Mouse (Mus musculus): Measurements from ENCODE around the gene Hist2h2aa1.
"Not testable (repeated sequence)": the region's sequence is repeated elsewhere in the genome, so short reads cannot be mapped to it uniquely, and the experiment has no call there.

The Hist2h2aa1 gene

DNA sequence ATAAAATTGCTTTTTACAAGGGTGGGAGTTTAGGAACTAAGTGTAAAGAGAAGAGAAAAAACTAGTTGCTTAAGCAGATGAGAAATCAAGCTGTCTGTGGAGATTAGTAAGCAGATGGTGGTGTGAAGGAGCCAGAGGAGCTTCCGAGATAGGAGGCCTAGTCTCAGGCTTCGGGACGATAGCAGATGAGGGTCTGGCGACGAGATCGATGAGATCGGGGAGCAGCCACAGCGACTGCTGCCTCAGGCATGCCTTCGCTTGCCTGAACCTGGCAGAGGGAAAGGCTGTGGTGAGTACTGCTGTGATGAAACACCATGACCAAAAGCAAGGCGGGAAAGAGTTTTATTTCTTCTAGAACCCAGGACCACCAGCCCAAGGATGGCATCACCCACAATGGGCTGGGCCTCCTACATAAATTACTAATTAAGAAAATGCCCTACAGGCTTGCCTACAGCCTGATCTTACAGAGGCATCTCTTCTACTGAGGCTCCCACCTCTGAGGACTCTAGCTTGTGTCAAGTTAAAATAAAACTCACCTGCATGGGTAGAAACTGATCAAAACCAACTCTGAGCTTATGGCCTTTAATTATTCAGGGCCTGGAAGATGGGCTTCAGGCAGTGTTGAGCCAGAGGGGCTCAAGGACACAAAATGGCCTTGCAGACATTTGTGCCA is 9.5 kb downstream of the Hist2h2aa1 start:
- no peak for DNase-seq (ENCODE audit: low spot score)

DNA sequence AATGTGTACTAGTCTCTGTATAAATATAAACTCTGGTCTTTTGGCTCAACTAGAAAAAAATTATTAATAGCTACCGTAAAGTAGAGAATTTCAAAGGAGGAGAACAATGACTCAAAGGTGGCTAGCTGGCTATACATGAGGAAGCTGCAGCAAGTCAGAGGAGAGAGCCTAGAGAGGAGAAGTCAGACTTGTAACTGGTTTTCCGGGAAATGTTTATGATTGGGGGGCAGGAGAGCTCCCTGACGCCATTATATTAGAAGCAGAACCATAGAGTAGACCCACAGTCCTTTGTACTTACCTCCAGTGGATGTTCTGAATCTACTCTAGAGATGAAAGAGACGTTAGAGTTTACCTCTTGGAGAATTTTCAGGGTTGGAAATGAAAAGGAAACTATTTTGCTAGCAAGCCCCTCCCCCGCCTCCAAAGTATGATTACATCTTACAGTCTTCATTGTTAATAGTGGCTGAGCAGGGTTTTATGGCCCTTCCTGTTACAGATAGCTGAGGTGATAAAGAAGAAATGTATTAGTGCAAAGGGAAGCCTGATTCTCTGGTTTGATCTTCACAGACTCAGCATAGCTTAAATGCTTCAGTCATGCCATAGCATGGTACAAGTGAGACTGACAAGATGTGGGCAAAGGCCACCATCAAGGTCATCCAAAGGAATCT is 10.8 kb downstream of the Hist2h2aa1 start:
- no peak for DNase-seq (ENCODE audit: low spot score)

DNA sequence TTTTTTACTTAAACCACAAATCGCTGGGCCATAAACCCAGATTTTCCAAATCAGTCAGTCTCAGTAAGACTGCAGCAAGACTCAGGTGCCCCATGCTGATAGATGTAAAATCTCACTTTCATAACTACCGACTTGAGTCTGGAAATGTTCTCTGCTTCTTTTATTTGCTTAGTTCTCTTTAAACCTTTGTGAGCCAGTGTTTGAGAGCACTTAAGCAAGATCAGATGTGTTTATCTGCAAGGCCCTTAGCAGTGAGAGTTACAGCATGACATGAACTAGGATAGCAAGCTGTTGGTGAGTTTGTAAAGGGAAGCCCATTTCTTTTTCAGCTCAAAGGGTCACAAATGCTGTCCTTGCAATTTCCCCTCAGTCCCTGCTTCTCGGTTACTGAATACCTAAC is 11.9 kb downstream of the Hist2h2aa1 start:
- DNase-seq (ENCODE audit: low spot score) = no peak

DNA sequence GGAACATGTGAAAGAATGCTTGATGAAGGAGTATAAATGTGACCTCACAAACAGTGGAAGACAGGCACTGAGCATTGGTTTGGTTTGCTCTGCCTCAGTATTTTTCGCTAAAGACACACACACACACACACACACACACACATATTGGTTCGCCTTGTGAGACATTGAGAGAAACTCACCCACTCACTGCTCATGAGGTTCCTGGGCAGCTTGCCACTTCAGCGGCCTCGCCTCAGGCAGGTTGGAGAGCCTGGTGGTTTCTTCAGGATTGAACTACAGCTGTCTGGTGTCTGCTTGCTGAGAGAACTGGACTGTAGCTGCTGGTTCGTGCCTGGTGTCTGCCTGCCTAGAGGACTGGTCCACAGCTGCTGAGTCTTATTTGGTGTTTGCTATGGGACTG is 14.9 kb downstream of the Hist2h2aa1 start:
- DNase-seq (ENCODE audit: low spot score) = no peak

DNA sequence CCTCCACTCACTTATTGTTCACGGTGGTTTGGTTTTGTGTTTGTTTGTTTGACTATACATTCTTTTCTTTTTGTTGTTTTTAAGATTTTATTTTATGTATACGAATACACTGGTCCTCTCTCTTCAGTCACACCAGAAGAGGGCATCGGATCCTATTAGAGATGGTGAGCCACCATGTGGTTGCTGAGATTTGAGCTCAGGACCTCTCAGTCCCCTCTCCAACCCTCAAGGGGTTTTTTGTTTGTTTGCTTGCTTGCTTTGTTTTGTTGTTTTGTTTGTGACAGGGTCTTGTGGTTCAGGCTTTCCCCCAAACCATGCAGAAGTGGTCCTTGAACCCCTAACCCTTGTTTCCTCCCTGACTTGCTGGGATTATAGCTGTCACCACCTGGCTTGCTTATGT is 16.3 kb downstream of the Hist2h2aa1 start:
- no peak for DNase-seq (ENCODE audit: low spot score)

DNA sequence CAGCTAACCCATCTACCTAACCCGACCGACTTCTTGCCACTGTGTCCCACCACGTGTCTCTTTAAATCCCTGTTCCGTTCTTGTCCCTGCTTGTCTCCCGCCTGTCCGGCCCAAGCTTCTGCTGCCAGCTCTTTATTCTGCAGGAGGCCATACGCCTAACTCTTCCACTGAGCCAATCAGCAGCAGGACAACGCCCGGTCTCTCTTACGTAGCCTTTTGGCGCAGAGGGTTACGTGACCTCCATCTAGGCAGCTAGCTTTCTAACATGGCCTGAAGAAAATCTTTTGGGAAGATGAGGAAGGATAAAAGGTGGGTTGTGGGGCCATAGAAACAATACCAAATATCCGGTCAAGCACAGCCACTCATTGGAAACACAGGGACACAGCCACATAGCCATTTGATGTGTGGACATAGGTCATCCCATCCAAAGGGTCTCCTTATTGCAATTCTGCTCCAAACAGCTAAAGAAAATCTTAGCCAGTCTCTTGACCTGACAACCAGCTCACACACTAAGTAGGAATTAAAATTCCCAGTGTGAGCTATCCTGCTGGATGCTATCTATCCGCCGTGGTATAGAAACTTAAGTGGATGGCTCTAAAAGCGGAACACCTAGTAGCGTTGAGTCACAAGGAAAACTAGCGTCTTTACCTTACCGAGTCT is 17.0 kb downstream of the Hist2h2aa1 start:
- DNase-seq (ENCODE audit: low spot score) = peak; percentile 81

DNA sequence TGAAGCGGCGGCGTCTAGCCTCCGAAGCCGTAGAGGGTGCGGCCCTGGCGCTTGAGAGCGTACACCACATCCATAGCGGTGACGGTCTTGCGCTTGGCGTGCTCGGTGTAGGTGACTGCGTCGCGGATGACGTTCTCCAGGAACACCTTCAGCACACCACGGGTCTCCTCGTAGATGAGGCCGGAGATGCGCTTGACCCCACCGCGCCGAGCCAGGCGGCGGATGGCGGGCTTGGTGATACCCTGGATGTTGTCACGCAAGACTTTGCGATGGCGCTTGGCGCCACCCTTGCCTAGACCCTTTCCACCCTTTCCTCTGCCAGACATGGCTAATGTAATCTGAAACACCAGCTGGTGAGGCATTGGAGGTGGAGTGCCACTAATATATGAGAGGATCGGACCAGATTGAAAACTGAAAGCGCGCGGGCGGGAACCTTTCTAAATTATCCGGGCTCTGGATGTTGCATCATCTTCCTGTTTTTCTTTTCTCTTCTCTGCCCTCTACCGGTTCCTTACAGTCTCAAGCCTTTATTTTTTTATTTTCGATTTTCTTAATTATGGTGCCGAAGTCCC is 17.8 kb downstream of the Hist2h2aa1 start, which contains the start of gene Hist2h4:
TSS of gene Hist2h4 (minus strand) at position 333 of the 572 bp plus-strand sequence.
- peak; percentile 98 for DNase-seq (ENCODE audit: low spot score)

DNA sequence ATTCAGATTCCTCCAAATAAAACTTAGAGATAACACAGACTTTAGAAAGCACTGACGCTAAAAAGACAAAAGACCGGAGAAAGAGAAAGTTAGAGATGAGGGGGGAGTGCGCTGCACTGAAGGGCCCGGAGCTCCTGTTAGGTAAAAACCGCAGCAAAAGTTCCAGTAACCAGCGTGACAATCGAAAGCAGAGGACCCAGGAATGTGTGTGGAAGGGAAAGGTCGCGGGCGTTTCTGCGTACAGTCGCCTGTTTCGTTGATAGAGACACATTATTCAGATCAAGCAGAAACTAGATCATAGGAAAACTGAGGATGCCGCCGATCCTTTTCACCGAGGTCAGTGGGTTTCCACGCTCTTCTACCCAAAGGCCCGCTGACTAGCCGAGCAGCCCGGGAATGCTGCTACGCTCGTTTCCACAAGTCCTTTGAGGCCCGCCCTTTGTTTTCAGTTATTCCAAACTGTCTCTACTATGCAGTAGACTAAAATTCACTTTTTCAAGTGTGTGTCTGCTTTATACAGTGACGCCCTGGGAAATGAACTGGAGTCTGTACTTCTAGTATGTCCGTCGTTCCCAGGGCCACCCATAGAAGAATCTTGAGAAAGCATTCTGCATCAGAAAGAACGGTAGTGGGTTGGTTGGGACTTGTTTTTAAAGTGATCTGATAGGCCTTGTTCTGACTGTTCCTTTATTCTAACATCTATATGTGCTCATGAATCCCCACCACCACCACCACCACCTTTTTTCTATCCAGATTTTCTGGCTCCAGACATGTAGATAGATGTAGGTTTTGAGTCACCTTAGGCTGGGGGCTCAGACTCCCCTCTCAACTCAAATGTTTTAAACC is 18.5 kb downstream of the Hist2h2aa1 start:
- DNase-seq (ENCODE audit: low spot score) = no peak

DNA sequence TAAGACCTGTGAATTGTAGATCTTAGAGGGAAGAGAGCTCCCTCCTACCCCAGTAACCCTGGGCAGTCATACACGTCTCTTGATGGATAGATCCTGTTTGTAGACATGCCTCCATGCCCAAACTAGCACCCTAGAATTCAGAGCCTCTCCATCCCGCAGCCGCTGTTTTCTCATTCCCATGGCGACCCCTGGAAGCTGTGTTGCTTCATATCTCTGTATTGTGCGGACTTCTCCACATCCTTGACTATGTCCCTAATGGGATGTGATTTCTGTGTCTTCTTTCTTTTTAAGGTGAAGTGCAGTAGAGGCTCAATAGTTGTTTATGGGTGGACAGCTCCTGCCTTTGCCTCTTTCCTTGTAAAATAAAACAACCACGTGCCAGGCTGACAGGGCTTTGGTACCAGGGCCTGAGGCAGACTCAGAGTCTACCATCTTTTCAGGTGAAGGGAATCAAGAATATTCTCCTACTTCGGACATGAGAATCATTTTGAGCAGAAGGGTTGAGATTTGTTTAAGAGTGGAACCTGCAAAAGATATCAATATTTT is 19.2 kb downstream of the Hist2h2aa1 start:
- DNase-seq (ENCODE audit: low spot score) = no peak

DNA sequence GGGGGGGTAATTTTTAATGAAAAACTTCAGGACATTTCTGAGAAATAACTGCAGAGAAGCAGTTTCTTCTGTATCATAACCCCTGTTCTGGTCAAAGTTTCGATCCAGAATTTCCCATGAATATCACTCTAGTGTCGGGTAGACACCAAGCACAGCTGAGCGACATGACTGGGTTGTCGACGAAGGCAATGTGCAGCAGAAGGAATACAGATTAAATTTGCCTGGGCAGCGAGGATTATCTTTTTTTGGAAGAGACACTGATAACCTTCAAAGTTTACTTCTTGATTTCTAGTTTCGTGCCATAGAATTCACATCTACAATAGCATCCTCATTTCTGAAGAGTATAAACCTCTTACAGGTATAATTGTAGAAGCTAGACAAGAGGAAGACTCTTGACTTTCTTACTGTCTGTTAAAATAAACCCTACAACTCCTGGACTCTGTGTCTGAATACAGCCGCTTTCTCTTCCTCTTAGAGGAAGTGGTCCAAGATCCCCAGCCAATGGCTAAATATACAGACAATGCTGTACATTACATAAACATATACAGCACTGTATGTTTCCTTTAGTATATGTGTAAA is 20.9 kb downstream of the Hist2h2aa1 start:
- no peak for DNase-seq (ENCODE audit: low spot score)

DNA sequence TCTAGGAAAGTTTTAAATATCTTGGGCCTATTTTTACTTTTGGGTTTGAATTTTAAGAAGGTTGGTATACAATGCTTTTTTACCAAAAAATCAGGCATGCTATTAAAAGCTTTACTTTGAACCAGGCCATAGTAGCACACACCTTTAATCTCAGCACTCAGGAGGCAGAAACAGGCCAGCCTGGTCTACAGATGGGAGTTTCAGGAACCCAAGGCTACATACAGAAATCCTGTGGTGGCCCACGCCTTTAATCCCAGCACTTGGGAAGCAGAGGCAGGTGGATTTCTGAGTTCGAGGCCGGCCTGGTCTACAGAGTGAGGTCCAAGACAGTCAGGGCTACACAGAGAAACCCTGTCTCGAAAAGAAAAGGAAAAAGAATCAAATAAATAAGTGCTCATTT is 22.2 kb downstream of the Hist2h2aa1 start:
- no peak for DNase-seq (ENCODE audit: low spot score)

DNA sequence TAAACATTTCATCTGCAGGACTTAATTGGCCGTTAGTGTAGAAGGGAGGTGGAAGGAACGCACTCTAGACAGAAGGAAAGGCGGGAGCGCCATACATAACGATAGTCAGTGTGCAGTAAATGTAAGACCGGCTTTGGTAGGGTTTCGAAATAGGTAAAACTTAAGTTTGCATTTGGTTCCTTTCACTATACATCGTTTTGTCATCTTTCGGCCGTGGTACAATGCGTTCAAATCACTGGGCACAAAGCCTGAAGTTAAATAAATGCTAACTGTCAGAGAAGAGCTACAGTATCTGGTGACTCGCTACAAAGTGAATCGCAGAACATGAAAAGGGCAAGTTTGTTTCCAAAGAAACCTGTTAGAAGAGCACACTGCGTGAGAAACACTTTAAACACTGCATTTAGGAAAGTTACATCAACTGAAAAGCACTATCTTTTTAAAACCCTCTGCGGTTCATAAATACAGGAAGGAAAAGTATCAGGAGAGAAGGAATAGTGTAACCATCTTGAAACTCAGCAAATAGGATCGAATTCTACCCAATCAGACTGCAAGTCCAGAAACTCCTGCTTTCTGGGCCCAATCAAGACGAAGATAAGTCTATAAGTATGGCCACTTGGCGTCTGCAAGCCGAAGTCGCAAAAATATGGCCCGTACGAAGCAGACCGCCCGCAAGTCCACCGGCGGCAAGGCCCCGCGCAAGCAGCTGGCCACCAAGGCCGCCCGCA is 22.9 kb downstream of the Hist2h2aa1 start, which contains the start of gene Hist2h3b:
TSS of gene Hist2h3b (plus strand) at position 604 of the 725 bp plus-strand sequence.
- DNase-seq (ENCODE audit: low spot score) = peak; percentile 80

DNA sequence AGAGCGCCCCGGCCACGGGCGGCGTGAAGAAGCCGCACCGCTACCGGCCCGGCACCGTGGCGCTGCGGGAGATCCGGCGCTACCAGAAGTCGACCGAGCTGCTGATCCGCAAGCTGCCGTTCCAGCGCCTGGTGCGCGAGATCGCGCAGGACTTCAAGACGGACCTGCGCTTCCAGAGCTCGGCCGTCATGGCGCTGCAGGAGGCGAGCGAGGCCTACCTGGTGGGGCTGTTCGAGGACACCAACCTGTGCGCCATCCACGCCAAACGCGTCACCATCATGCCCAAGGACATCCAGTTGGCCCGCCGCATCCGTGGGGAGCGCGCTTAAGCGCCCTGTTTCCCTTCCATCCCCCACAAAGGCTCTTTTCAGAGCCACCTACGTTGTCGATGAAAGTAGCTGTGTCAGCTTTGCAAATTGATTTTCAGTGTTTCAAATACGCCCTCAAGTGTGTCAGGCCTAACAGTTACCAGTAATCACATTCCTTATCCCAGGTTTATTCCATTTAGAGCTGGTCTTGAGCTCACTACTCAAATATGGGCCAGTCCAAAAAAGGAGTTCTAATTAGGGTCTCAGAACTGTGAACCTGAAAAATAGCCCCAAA is 23.6 kb downstream of the Hist2h2aa1 start:
- DNase-seq (ENCODE audit: low spot score) = not testable (repeated sequence)

DNA sequence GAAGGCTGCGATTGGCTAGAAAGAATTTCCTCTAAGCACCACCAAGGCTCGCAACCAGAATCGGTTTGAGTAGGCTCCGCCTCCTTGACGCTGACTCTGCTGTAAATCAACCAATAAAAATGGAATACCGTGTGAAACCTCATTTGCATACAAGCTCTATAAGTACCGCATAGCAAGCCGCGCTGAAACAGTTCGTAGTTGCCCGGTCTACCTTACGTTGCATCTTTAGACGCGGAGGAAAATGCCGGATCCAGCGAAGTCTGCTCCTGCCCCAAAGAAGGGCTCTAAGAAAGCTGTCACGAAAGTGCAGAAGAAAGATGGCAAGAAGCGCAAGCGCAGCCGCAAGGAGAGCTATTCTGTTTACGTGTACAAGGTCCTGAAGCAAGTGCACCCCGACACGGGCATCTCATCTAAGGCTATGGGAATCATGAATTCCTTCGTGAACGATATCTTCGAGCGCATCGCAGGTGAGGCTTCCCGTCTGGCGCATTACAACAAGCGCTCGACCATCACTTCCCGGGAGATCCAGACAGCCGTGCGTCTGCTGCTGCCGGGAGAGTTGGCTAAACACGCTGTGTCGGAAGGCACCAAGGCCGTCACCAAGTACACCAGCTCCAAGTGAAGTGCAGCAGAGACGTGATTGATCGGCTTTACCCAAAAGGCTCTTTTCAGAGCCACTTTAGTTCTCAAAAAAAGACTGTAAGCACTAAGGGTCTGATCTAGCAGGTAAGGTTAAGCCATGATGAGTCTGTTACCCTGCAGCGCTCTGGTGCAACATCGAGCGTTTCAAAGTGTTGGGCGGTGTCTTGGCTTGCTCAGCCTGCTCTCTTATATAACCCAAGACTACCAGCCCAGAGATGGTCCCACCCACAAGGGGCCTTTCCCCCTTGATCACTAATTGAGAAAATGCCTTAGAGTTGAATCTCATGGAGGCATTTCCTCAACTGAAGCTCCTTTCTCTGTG is 24.5 kb downstream of the Hist2h2aa1 start, which contains the start of gene Hist2h2bb:
TSS of gene Hist2h2bb (plus strand) at position 242 of the 964 bp plus-strand sequence.
- DNase-seq (ENCODE audit: low spot score) = peak; percentile 95

DNA sequence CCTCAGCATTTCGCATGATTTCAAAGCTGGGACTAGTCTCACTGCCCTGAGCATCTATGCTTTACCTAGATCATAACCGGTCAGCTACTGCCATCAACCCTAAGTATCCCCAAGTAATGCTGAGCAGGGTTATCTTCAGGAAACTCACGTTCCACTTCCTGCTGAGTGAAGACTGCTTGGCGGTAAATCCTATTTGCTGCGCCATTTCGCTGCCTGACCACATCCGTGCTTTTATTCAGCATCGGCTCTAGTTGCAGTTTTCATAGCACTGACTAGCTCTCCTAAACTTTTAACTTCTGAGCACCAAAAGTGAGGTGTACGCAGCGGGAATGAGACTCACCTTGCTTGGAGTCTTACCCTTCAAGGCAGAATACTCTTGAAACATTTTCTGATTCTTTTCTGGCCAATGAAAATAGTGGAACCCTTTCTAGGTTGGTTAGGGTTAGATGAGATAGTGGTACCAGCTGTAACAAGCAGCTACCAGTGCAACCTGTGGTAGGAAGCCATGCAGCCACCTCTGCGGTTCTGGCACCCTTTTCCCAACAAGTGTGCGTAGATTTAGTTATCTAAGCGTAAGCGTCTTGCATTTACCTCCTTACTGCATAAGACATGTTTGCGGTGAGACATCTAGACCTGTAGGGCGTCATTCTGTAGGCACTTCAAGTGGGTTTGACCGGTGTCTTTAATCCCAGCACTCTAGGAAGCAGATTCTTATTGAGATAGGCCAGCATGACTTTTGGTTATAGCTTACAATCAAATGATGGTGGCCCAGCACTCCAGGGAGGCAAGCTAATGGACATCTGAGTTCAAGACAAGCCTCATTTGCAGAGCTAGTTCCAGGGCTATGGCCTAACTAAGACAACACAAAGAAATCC is 28.5 kb downstream of the Hist2h2aa1 start:
- DNase-seq (ENCODE audit: low spot score) = no peak

DNA sequence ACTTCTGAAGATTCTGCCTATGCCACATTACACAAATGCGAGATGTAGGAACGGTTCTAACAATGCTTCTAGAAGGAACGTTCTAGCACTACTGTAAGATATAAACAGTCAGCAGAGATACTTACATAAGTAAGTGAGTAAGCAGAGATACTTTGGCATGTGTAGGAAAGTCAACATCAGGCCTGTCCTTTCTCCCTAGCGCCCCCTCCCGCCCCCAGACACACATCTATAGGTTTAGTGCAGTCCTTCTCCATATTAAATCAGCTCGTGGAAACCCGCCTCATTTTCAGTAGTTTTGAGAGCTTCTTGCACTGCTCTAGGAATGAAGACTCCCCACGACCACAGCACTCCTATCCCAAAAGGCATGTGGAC is 32.1 kb downstream of the Hist2h2aa1 start:
- no peak for DNase-seq (ENCODE audit: low spot score)

DNA sequence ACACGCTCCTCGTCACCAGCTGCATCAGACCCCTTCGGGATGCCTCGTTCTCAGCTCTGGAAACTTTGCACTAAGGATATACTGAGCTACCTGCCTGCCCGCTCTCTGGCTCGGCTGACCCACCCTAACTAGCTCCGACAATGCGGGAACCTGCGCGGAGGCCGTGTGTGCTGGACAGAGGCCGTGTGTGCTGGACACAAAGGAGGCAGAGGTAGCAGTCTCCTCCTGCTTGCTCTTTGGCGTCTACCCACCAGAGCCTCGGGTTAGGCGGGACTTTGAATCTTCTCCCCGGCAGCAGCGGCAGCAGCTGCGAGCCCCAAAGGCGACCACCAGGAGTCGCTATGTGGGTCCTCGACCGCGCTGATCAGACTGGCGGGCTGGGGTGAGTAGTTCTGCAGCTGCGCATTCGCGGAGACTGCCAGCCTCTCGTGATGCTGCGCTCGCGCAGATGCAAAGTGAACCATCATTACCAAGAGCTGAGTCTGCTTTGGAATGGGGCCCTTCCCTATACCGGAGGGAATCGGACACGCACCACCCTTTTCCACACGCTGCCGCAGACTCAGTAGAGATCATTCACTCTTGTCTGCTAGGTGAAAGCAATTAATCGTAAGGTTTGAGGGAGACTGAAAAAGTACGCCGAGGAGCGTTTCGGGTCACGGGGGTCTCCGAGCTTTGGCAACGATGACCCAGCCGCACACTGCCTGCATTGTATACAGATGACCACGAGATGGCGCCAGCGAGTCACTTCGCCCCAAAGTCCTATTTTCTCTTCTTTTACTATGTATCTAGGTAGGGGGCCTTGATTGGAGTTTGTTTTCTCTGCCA is 32.7 kb downstream of the Hist2h2aa1 start:
- peak; percentile 90 for DNase-seq (ENCODE audit: low spot score)
